Comparison of ENCODE assay signal across 13 mouse cellular contexts in genomic region chr7:96799816-96800215, GRCm38 (mm10).
"Had no signal": no experiment of that assay in that cellular context is flagged by ENCODE, and none has a peak within 500 bp of the region (broad histone marks: within the 10 kb centered on the region; RNA-seq: fewer than 3 reads in every experiment).

No protein-coding gene starts in this region.

- H3K9me3 ChIP-seq: liver, embryonic 15.5 days; midbrain, embryonic 15.5 days; neural tube, embryonic 12.5 days had no signal

- H3K4me2 ChIP-seq: liver, embryonic 11.5 days; liver, embryonic 15.5 days; midbrain, embryonic 15.5 days; neural tube, embryonic 12.5 days had no signal

- H3K27ac ChIP-seq: layer of hippocampus, adult 2 months; liver, embryonic 15.5 days; midbrain, embryonic 15.5 days; neural tube, embryonic 12.5 days had no signal

- H3K9ac ChIP-seq: liver, embryonic 15.5 days; midbrain, embryonic 15.5 days; neural tube, embryonic 12.5 days had no signal

- DNase-seq: kidney, postnatal 10 days; kidney, postnatal 4 days; lung, adult 2 months; lung, postnatal 36 days; right cerebral cortex, adult 18-20 months; right cerebral cortex, postnatal 25 days; thymus, postnatal 4 days had no signal

- H3K27me3 ChIP-seq: midbrain, embryonic 15.5 days; neural tube, embryonic 12.5 days had no signal

- H3K4me3 ChIP-seq: layer of hippocampus, adult 2 months; liver, embryonic 15.5 days; midbrain, embryonic 15.5 days; neural tube, embryonic 12.5 days had no signal

- H3K36me3 ChIP-seq: liver, embryonic 15.5 days; midbrain, embryonic 15.5 days; neural tube, embryonic 12.5 days had no signal

- ATAC-seq: lung, postnatal 0 days; midbrain, embryonic 15.5 days had no signal
